Mouse (Mus musculus): ENCODE measurements at regions not wholly inside any gene's neighbourhood (a gene's known extent, or its start where the extent isn't known, plus 50 kb on each side); places are given as distances from the start of the nearest gene placed in this dataset.
"Not testable (repeated sequence)": the region's sequence is repeated elsewhere in the genome, so short reads cannot be mapped to it uniquely, and the experiment has no call there.

DNA sequence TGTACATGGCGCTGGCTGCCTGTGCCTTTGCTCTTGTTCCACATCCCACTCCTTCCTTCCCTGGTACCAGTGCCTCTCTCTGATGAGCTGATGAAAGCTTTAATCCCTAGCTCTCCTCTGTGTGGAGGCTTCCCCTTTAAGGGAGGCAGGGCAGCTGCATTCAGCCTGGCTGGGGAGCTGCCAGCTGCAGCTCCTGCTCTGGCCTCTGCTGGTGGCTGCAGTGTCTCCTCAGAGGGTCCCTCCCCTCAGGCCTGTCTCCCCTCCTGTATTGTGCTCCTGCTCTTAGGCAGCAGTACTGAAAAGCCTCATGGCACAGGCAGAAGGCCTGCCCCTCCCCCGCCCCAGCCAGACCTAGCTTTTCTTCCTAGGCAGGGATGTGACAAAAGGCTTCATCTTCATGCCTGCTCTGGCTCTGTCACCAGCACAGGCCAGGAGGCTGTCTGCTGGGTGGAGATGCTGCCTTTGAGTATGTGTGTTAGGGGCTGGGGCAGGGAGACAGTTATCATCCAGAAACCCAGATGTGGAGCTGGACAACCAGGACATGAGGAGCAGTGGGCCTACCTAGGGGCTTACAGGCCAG lies 97.7 kb upstream of the Zcchc13 start:
- ATAC-seq (peak; percentile 93), DNase-seq (ENCODE audit: low spot score) (peak; percentile 57)
- H3K27ac ChIP-seq = peak overlapping the region; percentile 80
- not testable (repeated sequence) for H3K4me2 ChIP-seq (ENCODE audit: low read depth, low read length); H3K9me3 ChIP-seq (ENCODE audit: low read length); H3K27me3 ChIP-seq (ENCODE audit: insufficient read depth, low read length); H3K9ac ChIP-seq (replicated peaks; ENCODE audit: low read length); H3K4me1 ChIP-seq (ENCODE audit: insufficient read depth, low read length); H3K4me3 ChIP-seq (ENCODE audit: low read length); H3K36me3 ChIP-seq (ENCODE audit: insufficient read depth, low read length)
- WGBS = 15% methylated on average over 1 of the region's 2 CpGs

DNA sequence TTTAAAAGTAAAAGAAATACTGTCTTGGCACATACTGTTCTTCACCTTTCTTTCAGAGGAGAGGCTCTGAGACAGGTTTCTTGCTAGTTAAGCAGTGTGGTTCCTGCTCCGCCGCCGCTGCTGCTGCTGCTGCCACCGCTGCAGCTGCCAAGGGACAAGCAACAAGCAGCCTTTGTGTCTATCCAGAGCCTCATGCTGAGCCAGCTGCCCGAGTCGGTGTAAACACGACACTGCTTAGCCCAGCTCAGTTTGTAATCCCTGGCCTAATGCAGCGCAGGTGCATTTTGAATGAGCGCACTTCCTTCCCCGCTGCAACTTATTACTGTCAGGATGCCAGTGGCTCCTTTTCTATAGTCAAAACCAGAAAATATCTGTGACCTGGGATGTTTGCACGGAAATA lies 97.1 kb upstream of the Zcchc13 start:
- 0 out of 2 replicates have a peak overlapping the region, but pooled peaks have one; percentile 17 for H3K9ac ChIP-seq (replicated peaks; ENCODE audit: low read length)
- H3K36me3 ChIP-seq (ENCODE audit: insufficient read depth, low read length) = no peaks in the 10 kb centered on the region
- ATAC-seq (peak; percentile 52), DNase-seq (ENCODE audit: low spot score) (peak; percentile 74)
- no peaks in the 10 kb centered on the region for H3K9me3 ChIP-seq (ENCODE audit: low read length)
- H3K4me2 ChIP-seq (ENCODE audit: low read depth, low read length) = peak overlapping the region; percentile 19
- H3K27me3 ChIP-seq (ENCODE audit: insufficient read depth, low read length) = no peaks in the 10 kb centered on the region
- no peak overlapping the region for H3K4me3 ChIP-seq (ENCODE audit: low read length)
- peak overlapping the region; percentile 80 for H3K27ac ChIP-seq
- TF ChIP-seq CTCF (IDR thresholded peaks at IDR 0.05; ENCODE audit: low read depth) = no peak
- WGBS = 5% methylated on average over 11 of the region's 11 CpGs
- no peaks in the 10 kb centered on the region for H3K4me1 ChIP-seq (ENCODE audit: insufficient read depth, low read length)

DNA sequence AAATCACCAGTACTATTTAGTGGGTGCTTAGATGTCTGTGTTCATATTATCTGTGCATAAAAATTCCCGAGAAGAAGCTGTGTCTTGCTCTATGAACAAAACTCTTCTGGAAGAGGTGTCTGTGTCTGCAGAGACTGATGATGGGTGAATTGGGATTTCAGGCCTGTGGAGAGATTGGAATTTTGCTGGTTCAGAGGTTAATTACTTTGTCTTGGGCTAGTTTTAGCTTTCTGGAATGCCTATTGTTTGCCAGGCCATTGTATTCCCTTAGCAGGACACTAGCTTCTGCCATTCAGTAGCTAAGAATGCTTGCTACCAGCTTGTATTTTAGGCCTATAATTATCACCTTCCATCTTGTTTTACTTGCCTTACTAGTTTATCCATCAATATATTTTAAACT lies 96.6 kb upstream of the Zcchc13 start:
- 0 out of 2 replicates have a peak overlapping the region, but pooled peaks have one; percentile 17 for H3K9ac ChIP-seq (replicated peaks; ENCODE audit: low read length)
- DNase-seq (ENCODE audit: low spot score) (no peak), ATAC-seq (no peak)
- no peaks in the 10 kb centered on the region for H3K36me3 ChIP-seq (ENCODE audit: insufficient read depth, low read length)
- no peaks in the 10 kb centered on the region for H3K27me3 ChIP-seq (ENCODE audit: insufficient read depth, low read length)
- WGBS = 20% methylated on average over 1 of the region's 1 CpGs
- peak overlapping the region; percentile 19; the same call in 1 of the 2 replicates for H3K4me2 ChIP-seq (ENCODE audit: low read depth, low read length)
- no peak overlapping the region for H3K4me3 ChIP-seq (ENCODE audit: low read length)
- no peaks in the 10 kb centered on the region for H3K9me3 ChIP-seq (ENCODE audit: low read length)
- TF ChIP-seq CTCF (IDR thresholded peaks at IDR 0.05; ENCODE audit: low read depth) = no peak
- no peaks in the 10 kb centered on the region for H3K4me1 ChIP-seq (ENCODE audit: insufficient read depth, low read length)
- peak overlapping the region; percentile 80 for H3K27ac ChIP-seq

DNA sequence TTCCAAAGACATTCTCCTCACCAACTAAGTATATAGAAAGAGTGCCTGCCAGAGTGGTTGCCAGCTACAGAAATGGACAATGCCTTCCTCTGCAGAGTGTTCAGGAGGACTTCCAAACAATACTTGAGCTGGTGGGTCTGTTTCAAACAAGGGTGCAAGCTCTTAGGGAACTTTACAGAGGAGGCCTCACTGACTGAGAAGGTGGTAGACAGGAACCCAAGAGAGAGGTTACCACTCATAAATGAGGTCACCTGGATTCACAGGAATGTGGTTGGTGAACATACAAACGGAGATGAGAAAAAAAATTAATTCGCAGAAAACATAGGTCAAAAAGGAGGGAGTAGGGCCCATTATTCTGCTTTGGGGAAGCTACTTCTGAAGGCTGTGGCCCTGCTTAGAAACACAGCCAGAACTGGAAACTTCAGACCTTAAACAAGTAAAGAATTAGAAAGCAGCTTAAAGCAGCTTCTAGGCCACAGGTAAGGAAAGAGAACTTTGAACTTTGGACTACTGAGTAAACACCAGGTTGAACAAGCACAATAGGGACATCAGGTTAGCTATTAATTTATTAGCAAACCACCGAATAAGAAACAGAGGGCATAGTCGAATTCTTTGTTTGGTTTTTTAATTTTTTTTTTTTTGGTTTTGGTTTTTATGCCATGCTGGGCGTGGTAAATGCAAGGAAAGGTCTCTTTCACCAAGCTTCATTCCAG lies 83.7 kb upstream of the Zcchc13 start:
- 86% methylated on average over 5 of the region's 5 CpGs for WGBS
- no peaks in the 10 kb centered on the region for H3K36me3 ChIP-seq (ENCODE audit: insufficient read depth, low read length)
- no peaks in the 10 kb centered on the region for H3K9me3 ChIP-seq (ENCODE audit: low read length)
- DNase-seq (ENCODE audit: low spot score) = no peak
- TF ChIP-seq CTCF (IDR thresholded peaks at IDR 0.05; ENCODE audit: low read depth) = no peak
- H3K27me3 ChIP-seq (ENCODE audit: insufficient read depth, low read length) = no peaks in the 10 kb centered on the region
- no peak overlapping the region for H3K9ac ChIP-seq (replicated peaks; ENCODE audit: low read length)
- H3K4me1 ChIP-seq (ENCODE audit: insufficient read depth, low read length) = no peaks in the 10 kb centered on the region
- ATAC-seq = no peak
- no peak overlapping the region for H3K4me2 ChIP-seq (ENCODE audit: low read depth, low read length)
- no peak overlapping the region for H3K4me3 ChIP-seq (ENCODE audit: low read length)
- no peak overlapping the region for H3K27ac ChIP-seq

DNA sequence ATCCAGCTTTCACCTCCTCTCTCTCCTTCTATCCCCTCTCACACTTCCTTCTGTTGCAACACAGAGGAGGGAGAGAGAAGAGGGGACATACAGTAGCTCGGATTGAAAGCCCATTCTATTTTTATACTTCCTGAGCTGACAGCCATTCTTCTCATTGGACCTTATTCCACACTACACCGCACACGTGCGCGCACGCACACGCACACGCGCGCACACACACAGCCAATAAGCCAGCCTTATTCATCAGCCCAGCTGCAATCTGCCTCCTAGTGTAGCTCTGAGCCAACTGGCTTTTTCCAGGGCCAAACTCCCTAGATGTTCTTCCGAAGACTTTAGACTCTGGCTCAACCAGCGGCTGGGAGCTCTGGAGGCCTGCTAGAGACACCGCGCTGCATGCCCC lies 79.1 kb upstream of the Zcchc13 start:
- Histone ChIP-seq H3K4me3 (ENCODE audit: low read length) (no peak overlapping the region), H3K27ac (no peak overlapping the region), H3K9me3 (ENCODE audit: low read length) (no peaks in the 10 kb centered on the region), H3K4me1 (ENCODE audit: insufficient read depth, low read length) (no peaks in the 10 kb centered on the region; the same call in 1 of the 2 replicates), H3K36me3 (ENCODE audit: insufficient read depth, low read length) (no peaks in the 10 kb centered on the region), H3K4me2 (ENCODE audit: low read depth, low read length) (no peak overlapping the region), H3K27me3 (ENCODE audit: insufficient read depth, low read length) (no peaks in the 10 kb centered on the region), H3K9ac (replicated peaks; ENCODE audit: low read length) (no peak overlapping the region)
- 82% methylated on average over 14 of the region's 14 CpGs for WGBS
- no peak for TF ChIP-seq CTCF (IDR thresholded peaks at IDR 0.05; ENCODE audit: low read depth)
- peak; percentile 33 for DNase-seq (ENCODE audit: low spot score)
- ATAC-seq = peak; percentile 33; the same call in 1 of the 2 replicates

DNA sequence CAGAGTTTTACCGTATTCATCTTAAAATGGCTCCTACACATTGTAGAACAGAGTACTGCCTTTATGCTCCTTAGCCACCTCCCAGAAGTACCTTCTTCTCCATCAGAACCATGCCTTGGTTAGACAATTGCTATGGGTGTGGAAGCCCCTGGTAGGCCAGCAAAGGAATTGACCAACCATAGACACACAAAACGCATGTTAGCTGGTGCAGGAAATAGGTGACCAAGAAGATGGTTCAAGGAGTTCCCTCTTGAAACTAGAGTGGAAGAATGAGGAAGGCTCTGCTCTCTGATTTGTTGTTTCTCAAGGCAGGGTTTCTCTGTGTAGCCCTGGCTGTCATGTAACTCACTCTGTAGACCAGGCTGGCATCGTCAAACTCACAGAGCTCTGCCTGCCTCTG lies 77.2 kb upstream of the Zcchc13 start:
- Histone ChIP-seq H3K4me2 (ENCODE audit: low read depth, low read length) (no peak overlapping the region), H3K4me3 (ENCODE audit: low read length) (no peak overlapping the region), H3K4me1 (ENCODE audit: insufficient read depth, low read length) (no peaks in the 10 kb centered on the region; the same call in 1 of the 2 replicates), H3K27ac (no peak overlapping the region), H3K9me3 (ENCODE audit: low read length) (no peaks in the 10 kb centered on the region), H3K9ac (replicated peaks; ENCODE audit: low read length) (no peak overlapping the region), H3K36me3 (ENCODE audit: insufficient read depth, low read length) (no peaks in the 10 kb centered on the region), H3K27me3 (ENCODE audit: insufficient read depth, low read length) (no peaks in the 10 kb centered on the region)
- WGBS = 90% methylated on average over 3 of the region's 3 CpGs
- ATAC-seq (no peak), DNase-seq (ENCODE audit: low spot score) (no peak)
- TF ChIP-seq CTCF (IDR thresholded peaks at IDR 0.05; ENCODE audit: low read depth) = no peak

DNA sequence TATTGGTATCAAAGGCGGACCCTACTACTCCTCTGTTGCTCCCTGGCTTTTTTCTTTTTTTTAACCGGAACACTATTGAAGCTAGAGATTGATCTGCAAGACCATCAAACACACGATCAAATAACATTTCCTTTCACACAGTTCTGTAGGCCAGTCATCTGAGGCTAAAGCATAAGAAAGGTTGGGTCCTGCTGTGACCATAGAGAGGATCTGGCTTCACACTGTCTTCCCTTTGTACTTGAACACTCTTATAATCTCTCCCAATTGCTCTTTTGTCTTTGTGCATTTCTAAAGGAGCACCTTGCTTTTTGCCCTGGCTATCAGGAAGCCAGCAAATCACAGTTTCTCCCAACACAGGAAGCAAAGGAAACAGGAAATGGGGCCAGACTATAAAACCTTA lies 76.8 kb upstream of the Zcchc13 start:
- Histone ChIP-seq H3K4me3 (ENCODE audit: low read length) (no peak overlapping the region), H3K4me1 (ENCODE audit: insufficient read depth, low read length) (no peaks in the 10 kb centered on the region; the same call in 1 of the 2 replicates), H3K9ac (replicated peaks; ENCODE audit: low read length) (no peak overlapping the region), H3K27ac (no peak overlapping the region), H3K36me3 (ENCODE audit: insufficient read depth, low read length) (no peaks in the 10 kb centered on the region), H3K4me2 (ENCODE audit: low read depth, low read length) (no peak overlapping the region), H3K9me3 (ENCODE audit: low read length) (no peaks in the 10 kb centered on the region), H3K27me3 (ENCODE audit: insufficient read depth, low read length) (no peaks in the 10 kb centered on the region)
- DNase-seq (ENCODE audit: low spot score) (no peak), ATAC-seq (no peak)
- WGBS = 77% methylated on average over 3 of the region's 3 CpGs
- TF ChIP-seq CTCF (IDR thresholded peaks at IDR 0.05; ENCODE audit: low read depth) = no peak

DNA sequence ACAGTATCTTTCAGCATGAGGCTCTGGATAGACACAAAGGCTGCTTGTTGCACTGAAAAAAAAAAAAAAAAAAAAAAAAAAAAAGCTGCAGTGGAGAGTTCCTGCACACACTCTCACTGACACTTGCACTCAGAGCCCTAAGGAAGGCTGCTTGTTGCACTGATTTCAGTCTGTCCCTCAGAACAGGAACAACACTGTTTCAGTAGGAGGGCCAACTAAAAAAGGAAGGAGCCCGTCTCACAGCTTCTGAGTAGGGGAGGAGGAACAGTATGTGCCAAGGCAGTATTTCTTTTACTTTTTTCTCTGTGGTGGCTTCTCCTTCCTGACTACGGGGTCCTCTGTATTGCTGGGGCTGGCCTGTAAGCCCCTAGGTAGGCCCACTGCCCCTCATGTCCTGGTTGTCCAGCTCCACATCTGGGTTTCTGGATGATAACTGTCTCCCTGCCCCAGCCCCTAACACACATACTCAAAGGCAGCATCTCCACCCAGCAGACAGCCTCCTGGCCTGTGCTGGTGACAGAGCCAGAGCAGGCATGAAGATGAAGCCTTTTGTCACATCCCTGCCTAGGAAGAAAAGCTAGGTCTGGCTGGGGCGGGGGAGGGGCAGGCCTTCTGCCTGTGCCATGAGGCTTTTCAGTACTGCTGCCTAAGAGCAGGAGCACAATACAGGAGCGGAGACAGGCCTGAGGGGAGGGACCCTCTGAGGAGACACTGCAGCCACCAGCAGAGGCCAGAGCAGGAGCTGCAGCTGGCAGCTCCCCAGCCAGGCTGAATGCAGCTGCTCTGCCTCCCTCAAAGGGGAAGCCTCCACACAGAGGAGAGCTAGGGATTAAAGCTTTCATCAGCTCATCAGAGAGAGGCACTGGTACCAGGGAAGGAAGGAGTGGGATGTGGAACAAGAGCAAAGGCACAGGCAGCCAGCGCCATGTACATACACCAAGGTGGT lies 75.1 kb upstream of the Zcchc13 start:
- H3K4me1 ChIP-seq (ENCODE audit: insufficient read depth, low read length); H3K27me3 ChIP-seq (ENCODE audit: insufficient read depth, low read length); H3K9me3 ChIP-seq (ENCODE audit: low read length); H3K36me3 ChIP-seq (ENCODE audit: insufficient read depth, low read length); H3K4me3 ChIP-seq (ENCODE audit: low read length); H3K9ac ChIP-seq (replicated peaks; ENCODE audit: low read length); H3K4me2 ChIP-seq (ENCODE audit: low read depth, low read length): not testable (repeated sequence)
- DNase-seq (ENCODE audit: low spot score) (peak; percentile 43), ATAC-seq (peak; percentile 94)
- 26% methylated on average over 4 of the region's 5 CpGs for WGBS
- H3K27ac ChIP-seq = peak overlapping the region; percentile 56
